Mouse (Mus musculus): ENCODE data around the gene Isoc2a. TPM values are rescaled to one million over a fixed set of nuclear protein-coding genes. Genes with fewer than 3 reads are reported as not detected.

The Isoc2a gene
- polyA plus RNA-seq, 1 experiment = 4.3 TPM

DNA sequence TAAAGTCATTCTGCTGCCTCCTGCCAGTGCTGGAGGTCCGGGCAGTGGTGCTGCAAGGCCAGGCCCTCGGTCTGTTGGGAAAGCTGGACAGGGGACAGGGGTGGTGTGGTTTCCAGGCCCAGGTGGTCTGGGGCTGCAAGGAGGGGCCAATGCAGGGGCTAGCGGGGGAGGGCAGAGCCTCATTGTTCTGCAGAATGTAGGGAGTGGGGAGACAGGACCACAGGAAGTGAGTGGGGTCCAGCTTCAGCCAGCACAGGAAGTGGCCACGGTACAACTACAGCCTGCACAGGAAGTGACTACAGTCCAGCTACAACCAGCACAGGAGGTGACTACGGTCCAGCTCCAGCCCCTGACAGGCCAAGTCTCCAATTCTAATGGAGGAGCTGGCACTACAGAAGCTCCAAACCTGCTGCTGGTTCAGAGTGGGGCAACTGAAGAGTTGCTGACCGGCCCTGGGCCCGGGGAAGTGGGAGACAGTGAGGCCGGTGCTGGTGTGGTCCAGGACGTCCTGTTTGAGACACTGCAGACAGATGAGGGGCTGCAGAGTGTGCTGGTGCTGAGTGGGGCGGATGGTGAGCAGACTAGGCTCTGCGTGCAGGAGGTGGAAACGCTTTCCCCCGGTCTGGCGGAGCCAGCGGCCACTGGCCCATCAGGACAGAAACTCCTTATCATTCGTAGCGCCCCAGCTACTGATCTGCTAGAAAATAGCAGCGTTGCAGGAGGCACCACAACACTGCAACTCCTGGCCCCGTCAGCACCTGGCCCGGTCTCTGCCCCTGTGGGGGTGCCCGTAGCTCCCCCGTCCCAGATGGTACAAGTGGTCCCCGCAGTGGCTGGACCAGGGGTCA, 44.2 kb downstream of the Isoc2a start:
- H3K4me3 ChIP-seq (ENCODE audit: low read depth, low read length) = no peak overlapping the region
- 0 out of 2 replicates have a peak overlapping the region, but pooled peaks have one; percentile 1 for H3K9ac ChIP-seq (ENCODE audit: low read depth, poor library complexity, severe bottlenecking)
- H3K27ac ChIP-seq (ENCODE audit: insufficient read depth, low read length) = no peak overlapping the region
- TF ChIP-seq EP300 (IDR thresholded peaks at IDR 0.05; ENCODE audit: insufficient read depth, low read depth, low read length) = no peak
- H3K36me3 ChIP-seq (ENCODE audit: control insufficient read depth, insufficient read depth, low read length, poor library complexity, severe bottlenecking) = no peaks in the 10 kb centered on the region
- H3K27me3 ChIP-seq (ENCODE audit: control insufficient read depth, insufficient read depth, low read length, poor library complexity, severe bottlenecking) = no peaks in the 10 kb centered on the region
- H3K4me1 ChIP-seq (ENCODE audit: control insufficient read depth, insufficient read depth, low read length) = no peaks in the 10 kb centered on the region
- H3K9me3 ChIP-seq (replicated peaks; ENCODE audit: control insufficient read depth, insufficient read depth, low read length, poor library complexity, severe bottlenecking) = no peaks in the 10 kb centered on the region

DNA sequence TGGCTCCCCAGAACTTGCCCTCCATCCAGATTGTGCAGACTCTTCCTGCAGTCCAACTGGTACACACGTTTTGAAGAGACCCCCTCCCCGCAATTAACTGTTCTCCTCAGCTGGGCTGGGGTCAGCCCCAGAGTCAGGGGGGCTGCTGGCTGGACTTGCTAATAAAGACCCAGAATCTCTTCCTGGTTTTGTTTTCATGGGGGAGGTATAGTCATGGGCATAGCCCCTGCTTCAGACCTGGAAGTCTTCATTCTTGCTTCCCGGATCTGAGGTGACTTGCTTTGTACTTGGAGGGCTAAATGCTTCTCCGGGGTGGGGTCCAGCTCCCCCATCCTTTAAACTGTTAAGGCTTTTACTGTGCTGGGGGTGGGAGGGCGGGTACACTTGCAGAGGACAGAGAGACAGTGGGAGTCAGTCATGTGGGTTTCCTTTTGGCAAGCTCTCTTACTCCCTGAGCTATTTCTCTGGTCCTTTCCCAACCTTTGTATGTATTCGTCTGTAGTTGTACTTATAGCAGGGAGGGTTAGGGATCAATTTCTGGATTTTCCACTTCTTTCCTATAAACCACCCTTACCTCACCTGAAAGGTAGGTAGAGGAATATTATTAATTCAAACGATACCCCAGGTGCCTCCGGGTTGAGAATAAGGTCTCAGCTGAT, 45.0 kb downstream of the Isoc2a start, which contains the start of gene Nat14:
TSS of gene Nat14 (plus strand) at position 205 of the 659 bp plus-strand sequence.
- H3K9me3 ChIP-seq (replicated peaks; ENCODE audit: control insufficient read depth, insufficient read depth, low read length, poor library complexity, severe bottlenecking) = no peaks in the 10 kb centered on the region
- peak within 1 kb of the TSS; percentile 62 for H3K4me3 ChIP-seq (ENCODE audit: low read depth, low read length)
- TF ChIP-seq EP300 (IDR thresholded peaks at IDR 0.05; ENCODE audit: insufficient read depth, low read depth, low read length) (no peak), POLR2A (IDR thresholded peaks at IDR 0.05; ENCODE audit: insufficient read depth, low read length) (no peak), CTCF (IDR thresholded peaks at IDR 0.05; ENCODE audit: low read depth, low read length) (no peak)
- H3K27ac ChIP-seq (ENCODE audit: insufficient read depth, low read length) = no peak within 1 kb of the TSS
- H3K9ac ChIP-seq (ENCODE audit: low read depth, poor library complexity, severe bottlenecking) = peak within 1 kb of the TSS; percentile 42; the same call in 1 of the 2 replicates
- H3K36me3 ChIP-seq (ENCODE audit: control insufficient read depth, insufficient read depth, low read length, poor library complexity, severe bottlenecking) = no peaks in the 10 kb centered on the region
- no peaks in the 10 kb centered on the region for H3K4me1 ChIP-seq (ENCODE audit: control insufficient read depth, insufficient read depth, low read length)
- H3K27me3 ChIP-seq (ENCODE audit: control insufficient read depth, insufficient read depth, low read length, poor library complexity, severe bottlenecking) = no peaks in the 10 kb centered on the region

DNA sequence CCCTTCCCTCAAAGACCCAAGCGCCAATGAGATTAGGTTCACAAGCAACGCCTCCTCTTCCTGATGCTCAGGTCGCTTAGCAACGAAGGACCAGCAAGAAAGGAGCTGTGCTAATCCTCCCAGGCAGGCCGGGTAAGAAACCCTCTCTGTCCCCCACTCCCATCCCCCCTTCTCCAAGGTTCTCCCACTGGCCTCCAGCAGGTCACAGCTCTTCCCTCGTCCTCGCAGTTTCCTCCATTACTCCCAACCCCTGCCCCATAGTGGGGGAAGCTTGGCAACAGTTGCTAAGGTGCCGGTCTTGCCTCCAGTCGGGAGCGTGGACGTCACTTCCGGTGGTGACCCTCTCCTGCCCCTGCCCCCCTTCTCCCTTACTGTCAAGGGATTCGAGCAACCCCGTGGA, 45.6 kb downstream of the Isoc2a start:
- H3K9me3 ChIP-seq (replicated peaks; ENCODE audit: control insufficient read depth, insufficient read depth, low read length, poor library complexity, severe bottlenecking) = no peaks in the 10 kb centered on the region
- H3K4me1 ChIP-seq (ENCODE audit: control insufficient read depth, insufficient read depth, low read length) = no peaks in the 10 kb centered on the region
- H3K27ac ChIP-seq (ENCODE audit: insufficient read depth, low read length) = no peak overlapping the region
- H3K4me3 ChIP-seq (ENCODE audit: low read depth, low read length) = peak overlapping the region; percentile 62
- TF ChIP-seq EP300 (IDR thresholded peaks at IDR 0.05; ENCODE audit: insufficient read depth, low read depth, low read length) (no peak), CTCF (IDR thresholded peaks at IDR 0.05; ENCODE audit: low read depth, low read length) (no peak), POLR2A (IDR thresholded peaks at IDR 0.05; ENCODE audit: insufficient read depth, low read length) (no peak)
- H3K9ac ChIP-seq (ENCODE audit: low read depth, poor library complexity, severe bottlenecking) = peak overlapping the region; percentile 42; the same call in 1 of the 2 replicates
- H3K36me3 ChIP-seq (ENCODE audit: control insufficient read depth, insufficient read depth, low read length, poor library complexity, severe bottlenecking) = no peaks in the 10 kb centered on the region
- H3K27me3 ChIP-seq (ENCODE audit: control insufficient read depth, insufficient read depth, low read length, poor library complexity, severe bottlenecking) = no peaks in the 10 kb centered on the region

DNA sequence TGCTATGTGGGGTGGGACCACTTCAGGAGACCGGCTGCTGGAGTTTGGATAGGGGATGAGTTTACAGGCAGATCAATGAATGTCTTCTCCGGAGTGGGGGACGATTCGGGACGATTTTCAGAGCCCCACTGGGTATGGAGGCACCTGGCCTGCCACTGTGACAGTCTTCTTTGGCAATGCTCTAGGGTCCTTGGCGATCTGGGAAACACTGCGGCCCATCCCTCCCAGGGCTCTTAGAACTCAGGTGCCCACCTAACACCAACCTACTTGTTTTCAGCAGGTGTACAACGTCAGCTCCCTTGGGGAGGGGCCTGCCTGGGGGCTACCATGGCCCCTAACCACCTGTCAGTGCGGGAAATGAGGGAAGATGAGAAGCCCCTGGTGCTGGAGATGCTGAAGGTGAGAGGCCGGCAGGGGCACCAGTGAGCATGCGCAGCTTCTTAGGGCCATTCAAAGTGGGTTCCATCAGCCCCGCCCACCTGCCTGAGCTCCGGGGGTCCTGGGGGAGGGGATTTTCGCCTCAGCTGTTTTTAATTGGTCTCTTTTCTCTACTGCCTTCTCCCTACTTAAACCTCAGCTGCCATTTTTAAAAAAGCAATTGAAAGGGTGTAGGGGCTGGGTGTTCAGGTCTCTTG, 46.1 kb downstream of the Isoc2a start:
- H3K4me1 ChIP-seq (ENCODE audit: control insufficient read depth, insufficient read depth, low read length) = no peaks in the 10 kb centered on the region
- H3K27me3 ChIP-seq (ENCODE audit: control insufficient read depth, insufficient read depth, low read length, poor library complexity, severe bottlenecking) = no peaks in the 10 kb centered on the region
- TF ChIP-seq EP300 (IDR thresholded peaks at IDR 0.05; ENCODE audit: insufficient read depth, low read depth, low read length) (no peak), POLR2A (IDR thresholded peaks at IDR 0.05; ENCODE audit: insufficient read depth, low read length) (no peak), CTCF (IDR thresholded peaks at IDR 0.05; ENCODE audit: low read depth, low read length) (no peak)
- H3K9me3 ChIP-seq (replicated peaks; ENCODE audit: control insufficient read depth, insufficient read depth, low read length, poor library complexity, severe bottlenecking) = no peaks in the 10 kb centered on the region
- peak overlapping the region; percentile 56 for H3K9ac ChIP-seq (ENCODE audit: low read depth, poor library complexity, severe bottlenecking)
- no peaks in the 10 kb centered on the region for H3K36me3 ChIP-seq (ENCODE audit: control insufficient read depth, insufficient read depth, low read length, poor library complexity, severe bottlenecking)
- peak overlapping the region; percentile 62 for H3K4me3 ChIP-seq (ENCODE audit: low read depth, low read length)
- H3K27ac ChIP-seq (ENCODE audit: insufficient read depth, low read length) = no peak overlapping the region

DNA sequence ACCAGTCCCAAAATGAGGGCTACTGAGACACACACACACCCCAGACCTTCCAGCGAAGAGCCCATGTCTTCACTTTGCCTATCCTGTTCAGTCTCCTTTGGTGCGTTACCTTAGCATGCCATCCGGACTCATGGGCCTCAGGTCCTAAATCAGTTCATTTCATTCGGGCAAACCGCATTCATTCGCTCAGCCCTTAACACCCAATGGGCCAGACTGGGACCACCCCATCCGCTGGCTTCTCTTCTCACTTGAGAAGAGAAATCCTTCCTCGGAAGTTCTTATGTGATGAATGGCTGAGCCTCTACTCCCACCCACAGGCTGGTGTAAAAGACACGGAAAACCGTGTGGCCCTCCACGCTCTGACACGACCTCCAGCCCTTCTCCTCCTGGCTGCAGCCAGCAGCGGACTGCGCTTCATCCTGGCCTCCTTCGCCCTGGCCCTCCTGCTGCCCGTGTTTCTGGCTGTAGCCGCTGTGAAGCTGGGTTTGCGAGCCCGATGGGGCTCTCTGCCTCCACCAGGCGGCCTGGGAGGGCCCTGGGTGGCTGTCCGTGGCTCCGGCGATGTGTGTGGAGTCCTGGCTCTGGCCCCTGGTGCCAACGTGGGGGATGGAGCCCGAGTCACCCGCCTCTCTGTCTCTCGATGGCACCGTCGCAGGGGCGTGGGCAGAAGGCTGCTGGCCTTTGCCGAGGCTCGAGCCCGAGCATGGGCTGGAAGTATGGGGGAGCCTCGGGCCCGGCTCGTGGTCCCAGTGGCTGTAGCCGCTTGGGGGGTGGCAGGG, 46.8 kb downstream of the Isoc2a start:
- no peak for TF ChIP-seq CTCF (IDR thresholded peaks at IDR 0.05; ENCODE audit: low read depth, low read length)
- no peak for TF ChIP-seq EP300 (IDR thresholded peaks at IDR 0.05; ENCODE audit: insufficient read depth, low read depth, low read length)
- TF ChIP-seq POLR2A (IDR thresholded peaks at IDR 0.05; ENCODE audit: insufficient read depth, low read length) = no peak
- Histone ChIP-seq H3K9ac (ENCODE audit: low read depth, poor library complexity, severe bottlenecking) (peak overlapping the region; percentile 56), H3K27ac (ENCODE audit: insufficient read depth, low read length) (no peak overlapping the region), H3K36me3 (ENCODE audit: control insufficient read depth, insufficient read depth, low read length, poor library complexity, severe bottlenecking) (no peaks in the 10 kb centered on the region), H3K4me3 (ENCODE audit: low read depth, low read length) (peak overlapping the region; percentile 47), H3K4me1 (ENCODE audit: control insufficient read depth, insufficient read depth, low read length) (no peaks in the 10 kb centered on the region), H3K9me3 (replicated peaks; ENCODE audit: control insufficient read depth, insufficient read depth, low read length, poor library complexity, severe bottlenecking) (no peaks in the 10 kb centered on the region), H3K27me3 (ENCODE audit: control insufficient read depth, insufficient read depth, low read length, poor library complexity, severe bottlenecking) (no peaks in the 10 kb centered on the region)
